Mouse (Mus musculus) ZHBTc4 (cell line): ENCODE data around the gene Prdx6.

ENCODE experiments used
- DNase-seq: peaks from one replicate; pipeline ENCODE4 v3.0.0-alpha.2; 2011; ENCODE audit warnings: low read depth, low spot score

Prdx6 gene

DNA sequence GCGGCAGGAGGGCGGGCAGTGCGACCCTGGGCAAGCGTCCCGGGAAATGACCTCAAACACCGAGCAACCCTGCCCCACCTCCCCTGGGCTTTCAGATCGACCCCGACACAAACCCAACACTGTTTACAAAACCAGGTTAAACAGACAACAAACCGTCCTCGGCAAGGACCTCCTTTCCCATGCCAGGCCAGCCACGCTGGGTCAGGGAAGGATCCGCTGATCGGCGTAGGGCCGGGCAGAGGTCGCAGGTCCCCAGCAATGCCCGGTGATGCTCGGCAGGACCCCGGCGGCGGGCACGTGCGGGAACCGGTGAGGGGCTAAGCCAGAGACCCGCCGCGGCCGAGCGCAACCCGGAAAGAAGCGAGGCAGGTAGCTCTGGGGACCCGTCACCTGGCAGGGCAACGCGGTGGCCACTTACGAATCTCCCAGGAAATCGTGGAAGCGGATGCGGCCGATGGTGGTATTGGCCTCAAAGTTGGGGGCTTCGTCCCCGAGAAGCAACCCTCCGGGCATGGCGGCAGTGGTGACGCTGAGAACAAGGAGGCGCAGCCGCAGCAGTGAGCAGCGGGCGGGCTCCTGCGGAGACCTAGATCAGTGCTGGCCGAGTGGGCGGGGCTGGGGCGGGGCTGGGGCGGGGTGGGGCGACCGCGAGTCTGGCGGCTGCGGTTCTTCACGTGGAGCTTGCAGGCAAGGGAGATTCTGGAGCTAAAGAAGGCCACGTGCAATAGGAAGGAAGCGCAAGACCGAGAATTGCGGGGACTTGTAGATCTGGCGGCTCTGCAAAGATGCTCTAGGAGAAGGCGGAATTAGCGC lies at the start of gene Prdx6:
TSS of gene Prdx6 (minus strand) at position 616 of the 813 bp plus-strand sequence.
- DNase-seq = peak; percentile 92

DNA sequence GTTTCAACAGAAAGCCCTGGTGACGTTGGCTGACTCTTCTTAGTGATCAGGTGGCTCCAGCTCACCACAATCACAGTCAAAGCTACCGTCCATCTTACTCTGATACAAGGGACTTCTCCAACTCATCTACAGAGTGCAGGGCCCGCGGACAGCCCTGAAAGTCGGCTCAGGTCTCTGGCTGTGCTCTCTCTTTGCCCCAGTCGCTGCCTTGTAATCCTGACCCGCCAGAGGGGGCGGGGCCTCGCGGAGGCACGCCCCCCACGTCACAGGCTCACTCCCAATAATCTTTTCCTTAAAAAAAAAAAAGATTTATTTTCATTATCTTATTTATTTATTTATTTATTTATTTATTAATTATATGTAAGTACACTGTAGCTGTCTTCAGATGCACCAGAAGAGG lies 37.2 kb upstream of the Prdx6 start:
- peak; percentile 53 for DNase-seq

DNA sequence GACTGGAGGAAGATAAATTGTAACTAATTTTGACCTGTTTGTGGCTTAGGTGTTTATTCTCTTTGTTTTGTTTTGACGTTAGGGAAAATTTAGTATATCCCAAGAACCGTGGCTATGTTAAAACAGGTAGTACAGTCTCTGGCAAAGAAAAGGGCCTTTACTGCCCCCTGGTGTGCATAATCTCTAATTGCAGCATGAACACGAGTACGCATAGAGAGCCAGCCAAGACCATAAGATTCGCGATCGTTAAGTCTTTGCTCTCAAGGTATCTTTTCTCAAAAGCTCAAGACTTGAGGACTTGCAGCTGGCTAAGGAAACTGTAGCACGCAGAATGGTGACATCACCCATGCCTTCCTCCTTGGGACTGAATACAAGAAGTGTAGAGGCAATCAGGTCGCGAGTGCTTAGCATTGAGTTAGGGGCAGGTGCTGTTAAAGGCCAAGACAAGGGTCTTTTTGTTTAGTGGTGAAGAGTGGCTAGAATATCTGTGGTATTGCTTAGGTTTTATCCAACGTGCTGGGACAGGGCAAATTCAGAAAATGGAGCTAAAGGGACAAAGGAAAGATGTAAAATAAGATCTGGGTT lies 35.8 kb upstream of the Prdx6 start:
- DNase-seq = peak; percentile 83

DNA sequence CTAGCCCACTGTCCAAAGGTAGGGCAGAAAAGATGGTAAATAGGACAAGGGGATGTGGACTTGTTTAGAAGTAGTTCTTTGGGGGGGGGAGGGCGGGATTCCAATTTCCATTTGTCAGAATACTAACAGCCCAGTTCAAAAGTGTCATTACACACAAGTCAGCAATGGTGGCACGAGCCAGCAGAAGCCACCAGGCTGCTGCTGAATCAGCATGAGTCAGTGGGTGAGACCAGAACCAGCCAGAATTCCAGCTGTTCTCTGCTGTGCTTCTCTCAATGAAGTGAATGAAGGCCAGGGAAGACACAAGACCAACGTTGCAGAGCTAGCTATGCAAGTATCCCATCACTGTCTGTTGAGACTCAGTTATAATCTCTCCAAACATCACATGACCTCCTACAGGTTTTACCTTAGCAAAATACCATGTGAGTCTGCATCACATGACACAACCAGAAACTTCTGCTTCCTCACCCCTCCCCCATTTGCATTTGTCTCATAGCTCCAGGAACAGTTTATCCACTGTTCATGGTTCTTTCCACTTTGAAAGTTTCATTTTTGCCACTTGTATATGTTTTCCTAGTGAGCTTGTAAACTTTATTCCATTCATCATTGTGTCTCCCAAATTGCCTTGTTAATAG lies 30.2 kb upstream of the Prdx6 start:
- no peak for DNase-seq

DNA sequence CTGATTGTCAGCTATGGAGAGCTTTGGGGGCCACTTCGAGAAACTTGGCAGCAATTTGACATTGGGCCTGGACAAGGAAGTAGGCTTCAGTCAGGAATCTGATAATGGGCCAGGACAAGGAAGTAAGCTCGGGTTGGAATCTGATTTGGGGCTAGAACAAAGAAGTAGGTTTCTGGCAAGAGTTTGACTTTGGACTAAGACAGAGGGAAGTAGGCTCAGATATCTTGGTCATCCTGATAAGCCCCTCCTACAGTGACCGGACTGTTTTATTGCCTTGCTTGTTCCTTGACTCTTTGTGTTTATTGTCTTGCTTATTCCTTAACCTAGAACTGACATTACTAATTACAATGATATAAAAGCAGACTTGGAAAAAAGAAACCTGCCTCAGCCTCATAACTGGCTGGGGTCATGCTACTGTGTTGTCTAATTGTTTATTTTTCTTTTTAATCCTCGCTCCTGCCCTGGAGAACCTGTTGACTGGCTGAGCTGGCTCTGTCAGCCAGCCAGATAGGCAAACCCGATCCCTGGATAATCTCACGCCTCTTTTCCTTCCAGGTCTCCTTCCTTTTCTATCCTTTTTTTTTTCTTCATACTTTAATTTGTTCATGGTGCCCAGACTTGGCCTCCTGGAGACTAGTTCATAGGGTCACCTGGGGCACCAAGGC lies 28.4 kb upstream of the Prdx6 start:
- DNase-seq = no peak

DNA sequence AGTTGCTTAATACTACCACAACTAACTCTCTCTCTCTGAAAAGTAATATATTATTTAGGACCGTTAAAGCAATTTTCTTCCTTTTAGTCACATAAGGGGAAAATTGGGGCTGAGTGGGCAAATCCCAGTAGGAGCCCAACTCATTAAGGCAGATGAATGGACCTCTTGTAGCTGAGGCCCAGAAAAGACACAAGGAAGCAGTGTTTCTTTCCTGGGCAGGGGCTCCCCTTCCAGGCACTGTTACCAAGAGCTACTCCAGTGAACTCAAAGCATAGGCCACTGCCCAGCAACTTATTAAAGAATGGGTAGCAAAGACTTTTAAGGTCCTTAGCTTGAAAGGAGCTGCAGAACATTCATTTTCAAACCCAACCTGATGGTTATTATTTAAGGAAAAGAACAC lies 22.5 kb upstream of the Prdx6 start:
- no peak for DNase-seq

DNA sequence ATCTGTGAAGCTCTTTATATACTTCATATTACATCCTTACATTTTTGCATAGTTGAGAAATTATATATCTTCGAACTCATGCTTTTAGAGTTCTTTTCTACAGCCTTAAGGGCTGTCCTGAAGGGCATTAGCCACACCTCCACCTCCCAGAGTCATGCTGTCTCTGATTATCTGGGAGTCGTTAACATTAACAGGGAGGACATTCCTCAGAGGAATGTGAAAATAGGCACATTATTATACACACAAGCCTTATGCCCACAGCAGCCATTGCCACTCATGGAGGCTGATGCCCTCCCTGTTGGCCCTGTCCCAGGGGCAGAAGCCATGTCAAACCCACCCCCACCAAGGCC lies 20.4 kb upstream of the Prdx6 start:
- DNase-seq = peak; percentile 64

DNA sequence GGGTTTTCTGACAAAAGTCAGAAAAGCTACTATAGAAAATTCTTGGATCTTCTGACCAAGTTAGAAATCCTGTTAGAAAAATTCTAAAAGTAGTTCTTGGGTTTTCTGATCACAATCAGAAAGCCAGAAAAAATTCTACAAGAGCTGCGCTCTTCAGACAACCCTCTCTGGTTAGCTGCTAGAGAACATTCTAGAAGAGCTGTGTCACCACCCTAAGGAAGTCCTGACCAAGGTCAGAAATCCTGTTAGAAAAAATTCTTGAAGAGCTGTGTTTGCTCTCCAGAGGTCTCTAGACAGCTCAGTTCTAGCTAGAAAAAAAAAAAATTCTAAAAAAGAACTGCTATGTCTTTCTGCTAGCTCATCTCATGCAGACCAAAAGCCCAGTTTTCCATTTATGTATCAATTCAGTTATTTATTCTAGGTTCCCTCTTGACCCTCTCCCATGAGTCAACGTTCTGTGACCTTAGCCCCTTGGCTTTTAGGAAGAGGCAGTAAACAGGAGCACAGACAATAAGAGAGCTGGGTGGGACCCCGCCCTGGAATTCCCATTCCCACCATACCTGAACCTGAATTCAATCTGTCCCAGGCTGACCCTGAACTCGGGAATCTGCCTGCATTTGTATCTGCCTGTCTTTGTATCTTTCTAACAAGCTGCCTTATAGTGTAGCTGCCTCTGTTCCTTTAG lies 19.9 kb upstream of the Prdx6 start:
- peak; percentile 84 for DNase-seq

DNA sequence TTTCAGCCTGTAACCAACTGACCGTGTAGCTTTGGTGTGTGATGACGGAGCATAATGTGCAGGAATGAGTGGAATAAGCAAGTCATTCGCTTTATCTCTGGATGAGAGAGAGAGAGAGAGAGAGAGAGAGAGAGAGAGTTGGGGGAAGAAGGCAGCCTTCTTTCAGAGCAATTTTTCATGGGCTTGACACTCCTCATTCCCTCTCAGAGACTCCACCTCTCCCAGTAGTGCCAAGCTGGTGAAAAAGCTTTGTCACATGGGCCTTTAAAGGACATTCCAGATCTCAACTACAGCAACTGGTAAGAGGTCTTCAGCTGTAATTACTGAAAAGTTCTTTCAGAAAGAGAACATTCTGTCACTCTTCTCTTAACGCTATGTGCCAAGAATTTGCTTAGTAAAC lies 18.3 kb upstream of the Prdx6 start:
- DNase-seq = no peak

DNA sequence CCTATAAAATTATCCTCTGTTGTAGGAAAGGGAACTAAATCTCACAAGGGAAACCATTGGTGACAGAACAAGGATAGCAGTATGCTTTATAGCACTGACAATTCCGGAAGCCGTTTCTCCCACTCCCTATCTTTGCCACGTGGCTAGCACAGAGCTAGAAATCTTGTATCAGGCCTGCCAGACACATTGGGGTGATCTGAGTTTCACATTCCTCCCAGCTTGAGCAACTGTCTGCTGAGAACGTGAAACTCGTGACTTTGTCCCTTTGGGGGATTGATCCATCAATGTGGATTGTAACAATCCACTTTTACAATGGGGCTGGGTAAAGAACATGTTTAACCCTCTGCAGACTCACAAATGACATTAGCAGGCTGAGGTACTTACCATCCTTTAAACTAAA lies 17.9 kb upstream of the Prdx6 start:
- DNase-seq = no peak

DNA sequence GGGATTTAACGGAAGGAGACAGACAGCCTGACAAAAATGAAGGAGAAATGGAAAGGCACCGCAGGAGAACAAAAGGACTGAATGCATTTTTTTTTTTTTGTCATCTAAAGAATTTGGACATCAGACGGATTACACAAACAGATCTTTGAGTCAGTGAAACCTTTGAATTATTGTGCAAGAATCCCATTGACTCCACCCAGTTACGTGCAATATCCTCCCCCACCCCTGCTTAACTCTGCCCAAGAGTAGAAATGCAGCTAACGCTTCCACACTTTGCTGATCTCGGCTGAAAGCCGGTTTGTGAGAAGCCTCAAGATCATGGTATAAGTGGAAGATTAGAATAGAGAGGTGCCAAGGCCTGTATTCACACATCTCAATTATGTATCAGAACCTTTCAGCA lies 17.1 kb upstream of the Prdx6 start:
- no peak for DNase-seq

DNA sequence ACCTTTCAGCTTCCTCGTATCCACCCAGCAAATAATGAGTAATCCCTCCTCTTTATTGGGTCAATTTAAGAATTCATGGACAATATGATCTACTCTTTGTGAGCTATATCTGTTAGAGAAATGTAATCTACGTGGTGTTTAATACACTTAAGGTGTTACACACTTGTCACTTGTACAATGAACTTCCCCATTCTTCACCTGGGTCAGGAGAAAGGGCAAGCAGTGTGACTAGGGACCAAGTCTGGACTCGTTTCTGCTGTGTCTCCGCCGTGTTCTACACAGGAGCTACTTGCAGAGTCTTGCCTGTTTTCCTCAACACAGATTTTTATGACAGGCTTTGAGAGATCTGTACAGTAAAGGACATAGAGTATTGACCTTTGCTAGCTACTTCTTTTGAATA lies 13.9 kb upstream of the Prdx6 start:
- no peak for DNase-seq

DNA sequence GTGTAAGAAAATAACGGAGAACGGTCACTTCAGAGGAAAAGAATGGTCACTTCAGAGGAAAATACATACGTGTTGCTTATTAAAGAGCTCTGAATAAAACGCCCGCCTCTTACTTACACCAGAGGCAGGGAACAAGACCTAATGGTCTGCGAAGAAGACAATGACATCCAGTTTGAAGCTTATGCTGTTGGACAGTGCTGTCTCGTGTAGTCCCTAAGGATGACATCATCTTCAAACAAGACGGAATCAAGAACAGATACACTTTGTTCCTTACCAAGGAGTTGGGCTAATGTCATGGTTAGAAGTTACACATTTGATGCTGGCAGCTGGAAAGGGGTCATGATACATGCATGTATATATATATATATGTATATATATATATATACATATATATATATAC lies 12.6 kb upstream of the Prdx6 start:
- no peak for DNase-seq

DNA sequence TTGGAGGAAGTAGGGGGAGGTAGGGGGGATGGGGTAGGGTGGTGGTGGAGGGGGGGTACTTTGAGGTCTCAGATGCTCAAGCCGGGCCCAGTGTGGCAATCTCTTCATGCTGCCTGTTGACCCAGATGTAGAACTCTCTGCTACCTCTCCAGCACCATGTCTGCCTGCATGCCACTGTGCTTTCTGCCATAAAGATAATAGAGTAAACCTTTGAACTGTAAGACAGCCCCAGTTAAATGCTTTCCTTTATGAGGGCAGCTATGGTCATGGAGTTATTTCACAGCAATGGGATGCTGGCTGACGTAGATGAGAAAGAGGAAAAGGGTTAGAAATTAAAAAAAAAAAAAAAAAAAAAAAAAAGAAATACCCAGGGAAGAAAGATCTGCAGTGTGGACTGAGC lies 11.5 kb upstream of the Prdx6 start:
- DNase-seq = no peak

DNA sequence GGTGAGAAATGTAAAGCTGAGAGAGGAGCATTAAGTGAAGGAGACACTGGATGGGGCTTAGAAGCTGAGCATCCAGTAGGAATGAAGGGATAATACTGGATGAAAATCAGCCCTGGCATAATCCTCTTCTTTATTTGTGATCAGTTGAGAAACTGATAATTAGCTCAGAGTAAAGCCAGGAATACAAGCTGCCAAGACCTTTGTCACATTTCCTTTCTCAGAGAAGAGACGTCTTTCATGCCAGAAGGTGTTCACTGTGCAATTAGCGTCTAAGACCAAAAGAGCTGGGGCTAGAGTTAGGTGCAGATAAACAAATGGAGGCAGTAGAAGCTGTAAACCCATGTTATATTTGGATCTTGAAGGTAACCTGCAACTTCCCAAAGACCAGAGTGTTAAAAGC lies 9.7 kb upstream of the Prdx6 start:
- no peak for DNase-seq

DNA sequence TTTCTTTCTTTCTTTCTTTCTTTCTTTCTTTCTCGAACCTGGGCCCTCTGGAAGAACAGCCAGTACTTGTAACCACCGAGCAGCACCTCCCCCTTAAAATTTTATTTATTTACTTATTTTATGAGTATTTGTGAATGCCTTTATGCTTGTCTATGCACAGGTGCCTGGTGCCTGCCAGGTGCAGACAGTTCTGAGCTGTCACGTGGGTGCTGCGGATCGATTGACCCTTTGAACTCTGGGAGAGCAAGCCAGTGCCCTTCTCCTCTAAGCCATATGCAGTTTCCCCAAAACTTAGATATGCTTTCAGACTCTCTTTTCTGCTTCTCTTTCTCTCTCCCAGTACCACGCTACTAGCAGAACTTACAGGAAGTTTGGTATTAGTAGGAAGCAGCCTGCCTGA lies 8.1 kb upstream of the Prdx6 start:
- no peak for DNase-seq

DNA sequence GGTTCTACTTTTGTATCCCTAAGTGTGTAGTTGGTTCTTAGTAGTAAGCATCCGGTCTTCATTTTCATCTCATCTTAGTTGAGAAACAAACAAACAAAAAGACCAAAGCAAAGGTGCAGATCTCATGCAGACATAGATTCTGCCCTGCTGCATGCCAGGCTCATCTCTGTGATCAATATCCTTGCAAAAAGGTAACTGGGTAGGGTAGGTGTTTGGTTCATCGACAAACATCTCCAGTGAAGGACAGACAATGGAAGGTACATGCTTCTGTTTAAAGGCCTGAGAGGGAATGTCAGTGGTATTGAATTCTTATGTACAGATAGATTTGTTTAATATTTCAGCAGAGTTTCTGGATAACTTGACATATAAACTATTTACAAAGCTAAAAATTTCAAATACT lies 7.3 kb upstream of the Prdx6 start:
- DNase-seq = no peak

DNA sequence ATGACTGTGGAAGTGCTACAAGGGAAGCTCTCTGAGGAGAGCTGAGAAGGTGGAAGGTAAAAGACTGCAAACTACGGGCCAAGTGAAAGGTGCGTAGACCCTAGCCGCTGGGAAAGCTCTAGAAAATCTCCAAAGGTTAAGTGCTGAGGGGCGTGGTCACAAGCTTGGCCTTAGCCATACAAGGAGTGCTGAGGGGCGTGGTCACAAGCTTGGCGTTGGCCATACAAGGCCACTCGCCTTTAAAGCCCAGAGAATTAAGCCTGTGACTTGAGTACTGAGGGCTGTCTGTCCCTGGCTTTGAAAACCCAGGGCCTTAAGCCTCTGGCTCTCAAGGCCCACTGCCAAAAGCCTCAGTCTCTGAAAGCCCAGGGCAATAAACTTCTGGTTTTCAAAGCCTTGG lies 5.9 kb upstream of the Prdx6 start:
- peak; percentile 87 for DNase-seq

DNA sequence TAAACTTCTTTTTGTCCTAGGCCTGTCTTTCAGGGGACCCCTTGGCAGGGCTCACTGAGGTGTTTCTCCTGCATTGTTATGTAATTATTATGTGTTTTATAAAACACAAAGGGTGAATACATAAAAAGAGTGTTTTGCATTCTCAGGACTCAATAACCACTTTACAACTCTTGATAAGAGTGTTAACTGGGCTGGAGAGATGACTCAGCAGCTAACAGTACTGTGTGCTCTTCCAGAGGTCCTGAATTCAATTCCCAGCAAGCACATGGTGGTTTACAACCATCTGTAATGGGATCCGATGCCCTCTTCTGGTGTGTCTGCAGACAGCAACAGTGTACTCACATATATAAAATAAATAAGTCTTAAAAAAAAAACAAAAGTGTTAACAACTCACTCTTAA lies 3.3 kb upstream of the Prdx6 start:
- no peak for DNase-seq

DNA sequence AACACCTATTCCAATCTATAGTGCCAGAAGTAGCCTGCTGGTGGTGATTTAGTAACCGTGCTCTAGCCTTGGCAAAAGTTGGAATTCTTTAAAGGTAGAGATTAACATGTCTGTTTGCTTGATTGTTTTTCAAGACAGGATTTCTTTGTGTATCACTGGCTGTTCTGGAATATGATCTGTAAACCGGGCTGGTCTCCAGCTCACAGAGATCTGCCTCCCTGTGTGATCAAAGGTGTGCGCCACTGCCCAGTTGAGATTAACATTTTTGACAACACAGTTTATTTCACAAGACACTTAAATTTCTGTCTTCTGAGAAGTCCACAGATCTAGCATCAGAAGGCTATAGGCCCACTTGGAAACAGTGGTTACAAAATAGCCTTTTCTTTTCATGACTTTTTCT lies 1.9 kb upstream of the Prdx6 start:
- no peak for DNase-seq

DNA sequence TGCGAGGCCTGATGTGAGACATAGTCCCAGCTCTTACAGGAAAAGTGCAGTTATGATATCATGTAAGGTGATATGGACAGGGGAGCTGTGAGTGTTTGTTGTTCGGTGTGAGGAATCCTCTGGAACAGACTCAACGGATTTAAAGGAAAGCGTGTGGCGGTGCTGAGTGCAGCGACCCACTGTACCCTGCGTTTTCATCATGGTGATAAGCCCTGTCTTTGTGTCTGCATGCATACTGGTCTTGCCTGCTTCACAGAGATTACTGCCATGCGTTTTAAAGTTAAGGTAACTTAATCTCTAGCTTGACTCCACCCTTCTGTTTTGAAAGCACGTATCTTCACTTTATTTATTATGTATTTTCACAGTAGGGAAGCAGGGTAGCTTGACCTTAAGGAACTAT lies 1.3 kb upstream of the Prdx6 start:
- no peak for DNase-seq
